Mouse (Mus musculus) midbrain, embryonic 12.5 days (tissue): ENCODE data around the gene Krtap8-1. TPM values are rescaled to one million over a fixed set of nuclear protein-coding genes. Genes with fewer than 3 reads are reported as not detected.
A peak's percentile ranks its signal among the peaks of the same experiment; 100 is the strongest.

Experiments used
- ATAC-seq: fragments of 200-750 bp; cut with Nextera tagmentation; 2 replicates; pipeline ENCODE4 v1.8.0; 2017; ENCODE audit warnings: low read depth, moderate TSS enrichment, moderate library complexity; ENCODE audit not compliant: low FRiP score
- H3K27ac ChIP-seq: fragments of 300-500 bp; sonication (generic); replicated peaks from 2 replicates; pipeline ENCODE4 v1.5.1; 2016; ENCODE audit warnings: mild to moderate bottlenecking
- H3K27me3 ChIP-seq: fragments of 300-500 bp; sonication (generic); 2 replicates; pipeline ENCODE4 v1.6.1; 2016; ENCODE audit warnings: mild to moderate bottlenecking
- H3K36me3 ChIP-seq: fragments of 300-500 bp; sonication (generic); 2 replicates; pipeline ENCODE4 v1.6.1; 2016
- H3K4me1 ChIP-seq: fragments of 300-500 bp; sonication (generic); 2 replicates; pipeline ENCODE4 v1.6.1; 2016
- H3K4me2 ChIP-seq: fragments of 300-500 bp; sonication (generic); replicated peaks from 2 replicates; pipeline ENCODE4 v1.6.1; 2016; ENCODE audit warnings: mild to moderate bottlenecking, moderate library complexity
- H3K4me3 ChIP-seq: fragments of 300-500 bp; sonication (generic); 2 replicates; pipeline ENCODE4 v1.5.1; 2016; ENCODE audit warnings: mild to moderate bottlenecking
- H3K9ac ChIP-seq: fragments of 300-500 bp; sonication (generic); replicated peaks from 2 replicates; pipeline ENCODE4 v1.6.1; 2016; ENCODE audit warnings: mild to moderate bottlenecking, moderate library complexity
- H3K9me3 ChIP-seq: fragments of 300-500 bp; sonication (generic); 2 replicates; pipeline ENCODE4 v1.6.1; 2016; ENCODE audit warnings: mild to moderate bottlenecking
- WGBS: fragments of 180-500 bp; shearing (Covaris S2); methylation state at CpG from one replicate; pipeline ENCODE4 v1.1.7; 2016; 5-methylcytosine and 5-hydroxymethylcytosine counted together
- polyA plus RNA-seq: library from polyadenylated mRNA; unstranded; fragments of >200 nt; fragmentation: Nextera tagmentation; extraction: Ambion mirVana; gene quantifications from 2 replicates; pipeline ENCODE4 v1.2.1, GENCODE M21; 2016

Krtap8-1 gene
- polyA plus RNA-seq, 1 experiment from 2014 or later, result not detected

DNA sequence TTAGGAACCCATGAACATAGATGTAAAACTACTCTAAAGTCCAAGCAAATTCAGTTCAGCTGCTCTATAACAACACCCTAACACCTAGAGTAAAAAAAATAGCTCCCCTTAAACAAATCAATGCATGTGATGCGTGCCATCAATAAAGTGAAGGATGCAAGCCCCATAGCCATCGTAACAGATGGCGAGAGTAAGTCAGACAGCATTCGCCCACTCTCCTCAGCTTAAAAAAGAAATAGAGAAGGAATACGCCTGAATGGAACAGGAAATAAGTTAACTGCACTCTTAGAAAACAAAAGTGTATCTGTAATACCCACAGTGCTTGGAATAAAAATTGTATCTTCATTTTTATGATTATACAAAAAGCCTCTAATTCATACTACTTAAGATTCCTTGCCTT lies 9.2 kb upstream of the Krtap8-1 start:
- no peak for ATAC-seq
- no peaks in the 10 kb centered on the region for H3K4me1 ChIP-seq
- H3K27me3 ChIP-seq, result no peaks in the 10 kb centered on the region
- no peak overlapping the region for H3K9ac ChIP-seq
- H3K4me3 ChIP-seq, result no peak overlapping the region
- 93% methylated on average over 5 of the region's 5 CpGs for WGBS
- no peak overlapping the region for H3K4me2 ChIP-seq
- no peaks in the 10 kb centered on the region for H3K36me3 ChIP-seq
- H3K9me3 ChIP-seq, result no peaks in the 10 kb centered on the region
- H3K27ac ChIP-seq, result no peak overlapping the region

DNA sequence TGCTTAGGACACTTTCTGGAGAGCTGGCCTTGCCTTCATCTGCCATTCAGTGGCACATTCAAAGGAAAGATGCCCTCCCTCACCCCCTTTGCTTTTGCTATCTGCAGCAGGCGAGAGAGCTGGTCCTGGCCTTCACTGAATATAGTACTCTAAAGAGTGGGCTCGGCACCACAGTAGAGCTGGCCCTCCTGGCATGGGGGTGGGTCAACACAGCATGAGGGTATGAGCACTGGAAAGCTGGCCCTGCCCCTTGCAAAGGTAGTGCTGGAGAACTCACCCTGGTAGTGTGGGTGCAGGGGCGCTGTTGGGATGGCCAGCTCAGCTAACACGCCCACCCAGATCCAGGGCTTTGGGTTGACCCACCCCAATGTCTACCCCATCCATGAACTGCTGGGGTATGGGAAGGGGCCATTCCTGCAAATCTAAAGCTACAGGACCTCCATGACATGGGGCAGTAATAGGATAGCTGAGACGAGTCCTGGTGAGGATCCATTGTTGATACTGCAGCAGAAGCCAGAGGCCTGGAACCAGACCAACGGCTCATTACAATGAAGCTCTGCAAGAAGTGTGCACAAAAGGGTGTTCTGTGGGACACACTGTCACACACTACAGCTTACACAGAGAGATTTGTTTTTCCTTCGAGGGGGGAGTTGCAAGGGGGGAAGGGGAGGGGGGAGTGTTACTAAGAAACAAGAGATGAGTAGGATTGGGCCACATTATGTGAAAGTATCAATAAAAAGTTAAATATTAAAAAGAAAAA lies 7.8 kb upstream of the Krtap8-1 start:
- WGBS, result 80% methylated on average over 7 of the region's 7 CpGs
- Histone ChIP-seq H3K9me3 (no peaks in the 10 kb centered on the region), H3K4me3 (no peak overlapping the region), H3K4me2 (no peak overlapping the region), H3K27me3 (no peaks in the 10 kb centered on the region), H3K27ac (no peak overlapping the region), H3K4me1 (no peaks in the 10 kb centered on the region), H3K9ac (no peak overlapping the region), H3K36me3 (no peaks in the 10 kb centered on the region)
- 0 out of 2 replicates have a peak, but pooled peaks have one; percentile 44 for ATAC-seq

DNA sequence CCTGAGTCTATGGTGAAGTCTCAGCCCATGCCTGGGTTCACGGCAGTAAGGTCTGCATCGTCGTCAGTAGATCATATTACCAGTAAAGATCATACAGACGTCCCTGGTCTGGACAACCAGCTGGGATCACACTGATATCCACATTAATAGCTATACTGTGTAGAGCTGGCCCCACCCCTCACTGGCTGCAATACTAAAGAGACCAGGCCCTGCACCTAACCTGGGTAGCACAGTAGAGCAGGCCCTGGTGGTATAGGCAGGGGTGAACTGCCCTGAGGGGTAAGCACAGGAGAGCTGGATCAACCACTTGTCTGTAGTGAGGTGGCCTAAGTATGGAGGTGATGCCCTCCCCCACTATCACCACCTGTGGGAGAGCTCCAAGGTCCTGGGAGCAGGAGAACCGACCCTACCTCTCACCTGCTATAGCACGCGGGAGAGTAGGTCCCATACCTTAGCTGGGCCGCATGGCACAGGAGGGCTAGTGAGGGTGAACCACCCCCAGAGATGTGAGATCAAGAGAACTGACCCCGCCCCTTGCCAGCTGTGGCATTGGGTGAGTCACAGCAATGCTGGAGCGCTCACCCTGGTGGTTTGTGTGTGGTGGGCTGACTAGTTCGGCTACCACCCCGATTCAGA lies 10.0 kb downstream of the Krtap8-1 start:
- Histone ChIP-seq H3K4me2 (no peak overlapping the region), H3K4me1 (no peaks in the 10 kb centered on the region), H3K9ac (no peak overlapping the region), H3K4me3 (no peak overlapping the region), H3K27ac (no peak overlapping the region), H3K27me3 (no peaks in the 10 kb centered on the region), H3K9me3 (no peaks in the 10 kb centered on the region), H3K36me3 (no peaks in the 10 kb centered on the region)
- 89% methylated on average over 12 of the region's 12 CpGs for WGBS
- peak; percentile 38; the same call in 1 of the 2 replicates for ATAC-seq

- Histone ChIP-seq H3K27me3 (no peaks in the 10 kb centered on the region), H3K4me1 (0 out of 2 replicates have a peak, but pooled peaks cover 2% of the 10 kb centered on the region), H3K4me2 (no peak overlapping the region), H3K4me3 (no peak overlapping the region), H3K27ac (no peak overlapping the region), H3K9ac (no peak overlapping the region), H3K9me3 (no peaks in the 10 kb centered on the region), H3K36me3 (no peaks in the 10 kb centered on the region)
- 87% methylated on average over 5 of the region's 5 CpGs for WGBS
- ATAC-seq, result no peak
These were observed 26.6 kb downstream of the Krtap8-1 start for GRCm38 (mm10) chr16:89461189-89461588.

Other genes with a start within 250 kb of the Krtap8-1 start
- not detected in 2 replicates for gene Krtap21-1, start 84.1 kb downstream of the Krtap8-1 start, polyA plus RNA-seq
- not detected in 2 replicates for gene Krtap6-2, start 67.8 kb downstream of the Krtap8-1 start, polyA plus RNA-seq
- gene Krtap7-1, start 20.4 kb upstream of the Krtap8-1 start, polyA plus RNA-seq, result not detected in 2 replicates
- gene Krtap11-1, start 83.2 kb upstream of the Krtap8-1 start, polyA plus RNA-seq, result not detected in 2 replicates